Mouse (Mus musculus): ENCODE results near the gene Vps45. TPM values are rescaled to one million over a fixed set of nuclear protein-coding genes. Genes with fewer than 3 reads are reported as not detected.
"Not testable (repeated sequence)": the region's sequence is repeated elsewhere in the genome, so short reads cannot be mapped to it uniquely, and the experiment has no call there.

The Vps45 gene
- polyA plus RNA-seq, 1 experiment, result 4.7 TPM

DNA sequence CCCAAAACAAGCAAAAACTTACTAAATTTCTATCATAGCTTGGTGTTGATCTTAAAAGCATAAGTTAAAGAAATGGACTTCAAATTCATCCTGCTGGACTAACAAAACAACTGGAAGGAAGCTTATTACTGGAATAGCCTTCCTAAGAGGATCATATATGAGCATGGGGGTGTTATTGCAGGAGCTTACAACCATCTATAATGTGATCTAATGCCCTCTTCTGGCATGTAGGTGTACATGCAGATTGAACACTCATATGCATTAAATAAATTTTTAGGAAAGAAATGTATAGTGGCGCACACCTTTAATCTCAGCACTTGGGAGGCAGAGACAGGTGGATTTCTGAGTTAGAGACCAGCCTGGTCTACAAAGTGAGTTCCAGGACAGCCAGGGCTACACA is 98.5 kb downstream of the Vps45 start:
- no peaks in the 10 kb centered on the region for H3K4me1 ChIP-seq (ENCODE audit: control insufficient read depth, insufficient read depth, low read length)
- 85% methylated on average over 1 of the region's 1 CpGs for WGBS
- no peak for TF ChIP-seq POLR2A (IDR thresholded peaks at IDR 0.05; ENCODE audit: borderline replicate concordance, extremely low read depth, low read depth, low read length)
- TF ChIP-seq CTCF (IDR thresholded peaks at IDR 0.05; ENCODE audit: insufficient read depth, low read length), result no peak
- no peak for DNase-seq
- H3K4me3 ChIP-seq (replicated peaks; ENCODE audit: extremely low read depth, low read depth, low read length), result no peak overlapping the region

DNA sequence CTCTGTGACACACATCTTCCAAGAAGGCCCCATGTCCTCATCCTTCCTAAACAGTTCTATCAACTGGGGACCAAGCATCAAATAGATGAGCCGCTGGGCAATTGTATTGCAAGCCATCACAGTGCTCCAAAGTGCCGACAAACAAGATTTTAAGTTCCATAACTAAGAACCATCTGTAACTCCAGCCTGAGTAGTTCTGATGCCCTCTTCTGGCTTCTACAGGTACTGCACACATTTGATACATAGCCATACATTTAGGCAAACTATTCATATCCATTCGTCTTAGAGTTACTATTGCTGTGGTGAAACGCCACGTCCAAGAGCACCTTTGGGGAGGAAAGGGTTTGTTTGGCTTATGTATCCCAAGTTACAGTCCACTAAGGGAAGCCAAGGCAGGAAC is 99.2 kb downstream of the Vps45 start:
- DNase-seq, result no peak
- Histone ChIP-seq H3K4me3 (replicated peaks; ENCODE audit: extremely low read depth, low read depth, low read length) (no peak overlapping the region), H3K4me1 (ENCODE audit: control insufficient read depth, insufficient read depth, low read length) (no peaks in the 10 kb centered on the region)
- WGBS, result 73% methylated on average over 5 of the region's 5 CpGs
- no peak for TF ChIP-seq POLR2A (IDR thresholded peaks at IDR 0.05; ENCODE audit: borderline replicate concordance, extremely low read depth, low read depth, low read length)
- no peak for TF ChIP-seq CTCF (IDR thresholded peaks at IDR 0.05; ENCODE audit: insufficient read depth, low read length)

GRCm38 (mm10) chr3:95957359-95958148 is 100.7 kb downstream of the Vps45 start:
- no peak for DNase-seq
- Histone ChIP-seq H3K4me3 (replicated peaks; ENCODE audit: extremely low read depth, low read depth, low read length) (no peak overlapping the region), H3K4me1 (ENCODE audit: control insufficient read depth, insufficient read depth, low read length) (no peaks in the 10 kb centered on the region)
- TF ChIP-seq POLR2A (IDR thresholded peaks at IDR 0.05; ENCODE audit: borderline replicate concordance, extremely low read depth, low read depth, low read length) (no peak), CTCF (IDR thresholded peaks at IDR 0.05; ENCODE audit: insufficient read depth, low read length) (no peak)
- WGBS, result 26% methylated on average over 8 of the region's 8 CpGs

- Histone ChIP-seq H3K4me3 (replicated peaks; ENCODE audit: extremely low read depth, low read depth, low read length) (no peak overlapping the region), H3K4me1 (ENCODE audit: control insufficient read depth, insufficient read depth, low read length) (no peaks in the 10 kb centered on the region)
- DNase-seq, result no peak
- 86% methylated on average over 5 of the region's 5 CpGs for WGBS
- no peak for TF ChIP-seq POLR2A (IDR thresholded peaks at IDR 0.05; ENCODE audit: borderline replicate concordance, extremely low read depth, low read depth, low read length)
- no peak for TF ChIP-seq CTCF (IDR thresholded peaks at IDR 0.05; ENCODE audit: insufficient read depth, low read length)
Observed at GRCm38 (mm10) chr3:95955318-95955717, 102.9 kb downstream of the Vps45 start.

- DNase-seq; H3K4me3 ChIP-seq (replicated peaks; ENCODE audit: extremely low read depth, low read depth, low read length); H3K4me1 ChIP-seq (ENCODE audit: control insufficient read depth, insufficient read depth, low read length): not testable (repeated sequence)
- 88% methylated on average over 12 of the region's 12 CpGs for WGBS
Observed at GRCm38 (mm10) chr3:95954648-95955173, 103.6 kb downstream of the Vps45 start.

- 66% methylated on average over 3 of the region's 3 CpGs for WGBS
Observed at GRCm38 (mm10) chr3:95953522-95953921, 104.7 kb downstream of the Vps45 start.

GRCm38 (mm10) chr3:95953023-95953422 is 105.2 kb downstream of the Vps45 start:
- no peak for TF ChIP-seq POLR2A (IDR thresholded peaks at IDR 0.05; ENCODE audit: borderline replicate concordance, extremely low read depth, low read depth, low read length)
- no peak for TF ChIP-seq CTCF (IDR thresholded peaks at IDR 0.05; ENCODE audit: insufficient read depth, low read length)
- Histone ChIP-seq H3K4me3 (replicated peaks; ENCODE audit: extremely low read depth, low read depth, low read length) (no peak overlapping the region), H3K4me1 (ENCODE audit: control insufficient read depth, insufficient read depth, low read length) (no peaks in the 10 kb centered on the region)
- DNase-seq, result no peak

More at GRCm38 (mm10) chr3:95953522-95953921, 104.7 kb downstream of the Vps45 start:
- H3K4me3 ChIP-seq (replicated peaks; ENCODE audit: extremely low read depth, low read depth, low read length), result no peak overlapping the region
- TF ChIP-seq POLR2A (IDR thresholded peaks at IDR 0.05; ENCODE audit: borderline replicate concordance, extremely low read depth, low read depth, low read length), result no peak
- TF ChIP-seq CTCF (IDR thresholded peaks at IDR 0.05; ENCODE audit: insufficient read depth, low read length), result no peak
- DNase-seq, result no peak
- H3K4me1 ChIP-seq (ENCODE audit: control insufficient read depth, insufficient read depth, low read length), result no peaks in the 10 kb centered on the region

GRCm38 (mm10) chr3:95951566-95951965 is 106.7 kb downstream of the Vps45 start:
- not testable (repeated sequence) for DNase-seq; H3K4me3 ChIP-seq (replicated peaks; ENCODE audit: extremely low read depth, low read depth, low read length); H3K4me1 ChIP-seq (ENCODE audit: control insufficient read depth, insufficient read depth, low read length)
- 62% methylated on average over 12 of the region's 12 CpGs for WGBS

- WGBS, result 1% methylated on average over 49 of the region's 49 CpGs
- peak overlapping the region; percentile 75 for H3K4me3 ChIP-seq (replicated peaks; ENCODE audit: extremely low read depth, low read depth, low read length)
- peak; percentile 93 for DNase-seq
- no peaks in the 10 kb centered on the region for H3K4me1 ChIP-seq (ENCODE audit: control insufficient read depth, insufficient read depth, low read length)
- TF ChIP-seq POLR2A (IDR thresholded peaks at IDR 0.05; ENCODE audit: borderline replicate concordance, extremely low read depth, low read depth, low read length) (peak; percentile 81; the same call in 1 of the 2 replicates), CTCF (IDR thresholded peaks at IDR 0.05; ENCODE audit: insufficient read depth, low read length) (no peak)
Observed at GRCm38 (mm10) chr3:95950763-95951551, 107.3 kb downstream of the Vps45 start.

Other genes with a start within 250 kb of the Vps45 start
- gene Rprd2, start 239.6 kb downstream of the Vps45 start, polyA plus RNA-seq (2012; rRNA removed), result 10.0 and 12.1 TPM in 2 replicates
- 7.5 and 13.2 TPM in 2 replicates for gene Prpf3, start 202.6 kb downstream of the Vps45 start, polyA plus RNA-seq (2012; rRNA removed)
- 37.7 and 69.0 TPM in 2 replicates for gene Mrps21, start 186.9 kb downstream of the Vps45 start, polyA plus RNA-seq (2012; rRNA removed)
- 26.1 and 29.3 TPM in 2 replicates for gene Ciart, start 176.2 kb downstream of the Vps45 start, polyA plus RNA-seq (2012; rRNA removed)
- 81.5 and 113 TPM in 2 replicates for gene BC028528, start 166.5 kb downstream of the Vps45 start, polyA plus RNA-seq (2012; rRNA removed)
- gene Aph1a, start 164.5 kb downstream of the Vps45 start, polyA plus RNA-seq (2012; rRNA removed), result 159 and 160 TPM in 2 replicates
- 28.8 and 36.1 TPM in 2 replicates for gene Car14, start 153.8 kb downstream of the Vps45 start, polyA plus RNA-seq (2012; rRNA removed)
- 11.4 and 17.4 TPM in 2 replicates for gene Anp32e, start 129.2 kb downstream of the Vps45 start, polyA plus RNA-seq (2012; rRNA removed)
- 55.7 and 82.7 TPM in 2 replicates for gene Plekho1, start 62.5 kb downstream of the Vps45 start, polyA plus RNA-seq (2012; rRNA removed)
- gene Otud7b, start 46.1 kb upstream of the Vps45 start, polyA plus RNA-seq (2012; rRNA removed), result 25.6 and 38.7 TPM in 2 replicates
- 8.0 and 10.5 TPM in 2 replicates for gene Mtmr11, start 103.5 kb upstream of the Vps45 start, polyA plus RNA-seq (2012; rRNA removed)
- 66.2 and 71.6 TPM in 2 replicates for gene Sf3b4, start 113.9 kb upstream of the Vps45 start, polyA plus RNA-seq (2012; rRNA removed)
- 1.5 and 1.6 TPM in 2 replicates for gene Sv2a, start 122.7 kb upstream of the Vps45 start, polyA plus RNA-seq (2012; rRNA removed)
- 61.3 and 70.4 TPM in 2 replicates for gene Bola1, start 161.2 kb upstream of the Vps45 start, polyA plus RNA-seq (2012; rRNA removed)
- 1.2 and 2.7 TPM in 2 replicates for gene Hist2h2ab, start 161.4 kb upstream of the Vps45 start, polyA plus RNA-seq (2012; rRNA removed)
- gene Hist2h2ac, start 162.4 kb upstream of the Vps45 start, polyA plus RNA-seq (2012; rRNA removed), result 6.0 and 7.1 TPM in 2 replicates
- gene Hist2h2be, start 162.7 kb upstream of the Vps45 start, polyA plus RNA-seq (2012; rRNA removed), result 4.2 and 6.2 TPM in 2 replicates
- gene Hist2h3c2, start 180.7 kb upstream of the Vps45 start, polyA plus RNA-seq (2012; rRNA removed), result 17.3 and 35.2 TPM in 2 replicates
- gene Hist2h2aa2, start 181.8 kb upstream of the Vps45 start, polyA plus RNA-seq (2012; rRNA removed), result 38.5 and 132 TPM in 2 replicates
- gene Hist2h2aa1, start 187.0 kb upstream of the Vps45 start, polyA plus RNA-seq (2012; rRNA removed), result 203 and 266 TPM in 2 replicates
- not detected in 2 replicates for gene Hist2h3c1, start 188.2 kb upstream of the Vps45 start, polyA plus RNA-seq (2012; rRNA removed)
- 5.1 and 5.6 TPM in 2 replicates for gene Hist2h4, start 204.8 kb upstream of the Vps45 start, polyA plus RNA-seq (2012; rRNA removed)
- 33.2 and 40.7 TPM in 2 replicates for gene Hist2h3b, start 210.2 kb upstream of the Vps45 start, polyA plus RNA-seq (2012; rRNA removed)
- 1.1 and 1.8 TPM in 2 replicates for gene Hist2h2bb, start 211.3 kb upstream of the Vps45 start, polyA plus RNA-seq (2012; rRNA removed)
- gene Fcgr1, start 235.5 kb upstream of the Vps45 start, polyA plus RNA-seq (2012; rRNA removed), result 2.9 and 3.6 TPM in 2 replicates

All from lung, adult 2 months (tissue).